Mouse (Mus musculus) thymus, adult 18-20 months (tissue): ENCODE measurements at regions not wholly inside any gene's neighbourhood (a gene's known extent, or its start where the extent isn't known, plus 50 kb on each side); places are given as distances from the start of the nearest gene placed in this dataset.

Experiments used
- DNase-seq, 2 experiments: peaks; one replicate each; pipeline ENCODE4 v3.0.0; 2022; ENCODE audit warnings: mixed read lengths in 2 of 2

- DNase-seq: no peak
These were observed 2750.4 kb upstream of the Gm8797 start for GRCm38 (mm10) chr3:3000199-3000598.

DNA sequence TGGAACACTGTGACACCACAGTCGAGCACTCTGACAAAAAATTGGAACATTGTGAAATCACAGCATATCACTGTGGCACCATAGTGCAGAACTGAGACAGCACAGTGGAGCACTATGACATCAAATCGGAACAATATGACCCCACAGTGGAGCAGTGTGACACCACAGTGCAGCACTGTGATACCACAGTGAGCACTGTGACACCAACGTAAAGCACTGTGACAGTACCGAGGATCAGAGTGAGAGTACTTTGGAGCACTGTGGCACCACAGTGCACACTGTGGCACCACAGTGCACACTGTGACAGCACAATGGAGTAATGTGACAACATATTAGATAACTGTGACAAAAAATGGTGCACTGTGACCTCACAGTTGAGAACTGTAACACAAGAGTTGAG is 2749.4 kb upstream of the Gm8797 start:
- peak in 1 of 2 experiments; percentile 0 for DNase-seq

GRCm38 (mm10) chr3:3001639-3002038 is 2749.0 kb upstream of the Gm8797 start:
- DNase-seq: no peak

DNA sequence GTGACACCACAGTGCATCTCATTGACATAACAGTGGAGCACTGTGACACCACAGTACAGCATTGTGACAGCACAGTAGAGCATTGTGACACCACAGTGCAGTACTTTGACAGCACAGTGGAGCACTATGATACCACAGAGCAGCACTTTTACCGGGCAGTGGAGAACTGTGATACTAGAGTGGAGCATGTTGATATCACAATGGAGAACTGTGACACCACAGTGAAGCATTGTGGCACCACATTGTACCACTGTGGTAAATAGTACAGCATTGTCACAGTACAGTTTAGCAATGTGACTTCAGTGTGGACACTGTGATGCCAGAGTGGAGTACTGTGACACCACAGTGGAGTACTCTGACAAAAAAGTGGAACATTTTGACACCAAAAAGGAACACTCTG is 2747.2 kb upstream of the Gm8797 start:
- no peak for DNase-seq

DNA sequence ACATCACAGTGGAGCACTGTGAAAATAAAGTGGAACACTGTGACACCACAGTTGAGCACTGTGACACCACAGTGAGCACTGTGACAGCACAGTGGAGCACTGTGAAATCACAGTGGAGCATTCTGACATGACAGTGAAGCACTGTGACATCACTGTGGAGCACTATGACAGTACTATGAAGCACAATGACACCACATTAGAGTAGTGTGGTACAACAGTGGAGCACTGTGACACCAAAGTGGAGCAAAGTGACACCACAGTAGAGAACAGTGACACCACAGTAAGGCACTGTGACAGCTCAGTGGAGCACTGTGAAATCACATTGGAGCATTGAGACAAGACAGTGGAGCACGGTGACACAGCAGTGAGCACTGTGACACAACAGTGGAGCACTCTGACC is 2739.5 kb upstream of the Gm8797 start:
- peak in 1 of 2 experiments; percentile 2 for DNase-seq

- DNase-seq: peak in 1 of 2 experiments; percentile 1
These were observed 2737.7 kb upstream of the Gm8797 start for GRCm38 (mm10) chr3:3012951-3013350.

DNA sequence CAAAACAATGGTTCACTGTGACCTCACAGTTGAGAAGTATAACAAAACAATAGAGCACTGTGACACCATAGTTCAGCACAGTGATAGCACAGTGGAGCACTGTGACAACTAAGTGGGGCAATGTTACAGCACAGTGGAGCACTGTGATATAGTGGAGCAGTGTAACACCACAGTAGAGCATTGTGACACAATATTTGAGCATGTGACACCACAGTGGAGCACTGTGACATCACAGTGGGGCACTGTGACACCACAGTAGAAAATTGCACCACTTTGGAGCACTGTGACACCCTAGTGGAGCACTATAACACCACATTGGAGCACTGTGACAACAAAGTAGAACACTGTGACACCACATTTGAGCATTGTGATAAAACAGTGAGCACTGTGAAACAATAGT is 2735.6 kb upstream of the Gm8797 start:
- DNase-seq: no peak

DNA sequence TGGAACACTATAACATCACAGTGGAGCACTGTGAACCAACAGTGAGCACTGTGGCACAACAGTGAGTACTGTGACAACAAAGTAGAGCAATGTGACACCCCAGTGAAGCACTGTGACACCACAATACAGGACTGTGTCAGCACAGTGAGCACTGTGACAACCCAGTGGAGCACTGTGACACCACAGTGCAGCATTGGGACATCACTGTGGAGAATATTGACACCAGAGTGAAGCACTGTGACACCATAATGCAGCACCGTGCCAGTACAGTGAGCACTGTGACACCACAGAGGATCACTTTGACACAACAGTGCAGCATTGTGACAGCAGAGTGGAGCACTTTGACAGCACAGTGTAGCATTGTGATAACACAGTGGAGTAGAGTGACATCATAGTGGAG is 2734.0 kb upstream of the Gm8797 start:
- peak in 1 of 2 experiments; percentile 0 for DNase-seq

DNA sequence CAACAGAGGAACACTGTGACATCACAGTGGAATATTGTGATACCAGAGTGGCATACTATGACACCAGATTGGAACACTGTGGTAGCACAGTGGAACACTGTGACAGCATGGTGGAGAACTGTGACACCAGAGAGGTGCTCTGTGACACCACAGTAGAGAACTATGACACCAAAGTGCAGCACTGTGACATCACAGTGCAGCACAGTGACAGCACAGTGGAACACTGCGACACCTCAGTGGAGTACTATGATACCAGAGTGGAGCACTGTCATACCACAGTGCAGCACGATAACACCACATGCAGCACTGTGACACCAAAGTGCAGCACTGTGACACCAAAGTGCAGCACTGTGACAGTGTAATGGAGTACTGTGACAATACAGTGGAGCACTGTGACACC is 2717.8 kb upstream of the Gm8797 start:
- DNase-seq: no peak
